Mouse (Mus musculus) intestine, embryonic 16.5 days (tissue): ENCODE measurements around the gene Nin. TPM values are rescaled to one million over a fixed set of nuclear protein-coding genes. Genes with fewer than 3 reads are reported as not detected.

Source experiments
- ATAC-seq: fragments of 200-750 bp; cut with Nextera tagmentation; 2 replicates; pipeline ENCODE4 v1.8.0; 2017; ENCODE audit warnings: moderate TSS enrichment, moderate library complexity
- H3K27ac ChIP-seq: fragments of 300-500 bp; sonication (generic); 2 replicates; pipeline ENCODE4 v1.5.1; 2014; ENCODE audit warnings: mild to moderate bottlenecking, low read length
- H3K27me3 ChIP-seq: fragments of 300-500 bp; sonication (generic); replicated peaks from 2 replicates; pipeline ENCODE4 v1.6.1; 2014; ENCODE audit warnings: low read length, control low read depth, mixed read lengths; ENCODE audit not compliant: control insufficient read depth, insufficient read depth
- H3K36me3 ChIP-seq: fragments of 300-500 bp; sonication (generic); 2 replicates; pipeline ENCODE4 v1.6.1; 2014; ENCODE audit warnings: low read length, control low read depth; ENCODE audit not compliant: control insufficient read depth, insufficient read depth
- H3K4me1 ChIP-seq: fragments of 300-500 bp; sonication (generic); 2 replicates; pipeline ENCODE4 v1.6.1; 2014; ENCODE audit warnings: low read length, control low read depth, mixed read lengths; ENCODE audit not compliant: control insufficient read depth, insufficient read depth
- H3K4me2 ChIP-seq: fragments of 300-500 bp; sonication (generic); 2 replicates; pipeline ENCODE4 v1.6.1; 2014; ENCODE audit warnings: low read depth, low read length, control low read depth
- H3K4me3 ChIP-seq: fragments of 300-500 bp; sonication (generic); 2 replicates; pipeline ENCODE4 v1.5.1; 2014; ENCODE audit warnings: mild to moderate bottlenecking, low read length
- H3K9ac ChIP-seq: fragments of 300-500 bp; sonication (generic); 2 replicates; pipeline ENCODE4 v1.6.1; 2014; ENCODE audit warnings: low read depth, low read length
- H3K9me3 ChIP-seq: fragments of 300-500 bp; sonication (generic); 2 replicates; pipeline ENCODE4 v1.6.1; 2016; ENCODE audit warnings: low read length, control low read depth; ENCODE audit not compliant: control insufficient read depth
- WGBS: fragments of 180-500 bp; shearing (Covaris S2); extraction: QIAGEN DNeasy Blood & Tissue Kit; methylation state at CpG from one replicate; pipeline ENCODE4 v1.1.7; 2014; 5-methylcytosine and 5-hydroxymethylcytosine counted together
- polyA plus RNA-seq: library from polyadenylated mRNA; unstranded; fragments of >200 nt; fragmentation: Nextera tagmentation; extraction: Ambion mirVana; gene quantifications from 2 replicates; pipeline ENCODE4 v1.2.1, GENCODE M21; 2015

The Nin gene
- polyA plus RNA-seq, 1 experiment from 2014 or later, result 5.8 TPM

GRCm38 (mm10) chr12:70050699-70051098, 62.8 kb downstream of the Nin start:
- Histone ChIP-seq H3K27ac (no peak overlapping the region), H3K36me3 (peaks cover 5% of the 10 kb centered on the region; the same call in 1 of the 2 replicates), H3K4me2 (no peak overlapping the region), H3K9me3 (no peaks in the 10 kb centered on the region), H3K27me3 (no peaks in the 10 kb centered on the region), H3K9ac (no peak overlapping the region), H3K4me1 (no peaks in the 10 kb centered on the region), H3K4me3 (no peak overlapping the region)
- WGBS, result 64% methylated on average over 7 of the region's 7 CpGs
- ATAC-seq, result no peak

- Histone ChIP-seq H3K4me3 (no peak overlapping the region), H3K36me3 (0 out of 2 replicates have a peak, but pooled peaks cover 1% of the 10 kb centered on the region), H3K4me1 (no peaks in the 10 kb centered on the region), H3K27ac (no peak overlapping the region), H3K27me3 (no peaks in the 10 kb centered on the region), H3K4me2 (no peak overlapping the region), H3K9me3 (no peaks in the 10 kb centered on the region), H3K9ac (no peak overlapping the region)
- 76% methylated on average over 9 of the region's 9 CpGs for WGBS
- no peak for ATAC-seq
Measured at GRCm38 (mm10) chr12:70048741-70049140, 64.8 kb downstream of the Nin start.

GRCm38 (mm10) chr12:70047281-70047680, 66.2 kb downstream of the Nin start:
- H3K4me2 ChIP-seq, result no peak overlapping the region
- H3K9me3 ChIP-seq, result no peaks in the 10 kb centered on the region
- 79% methylated on average over 7 of the region's 7 CpGs for WGBS
- no peaks in the 10 kb centered on the region for H3K4me1 ChIP-seq
- H3K27ac ChIP-seq, result no peak overlapping the region
- H3K27me3 ChIP-seq, result no peaks in the 10 kb centered on the region
- peaks cover 5% of the 10 kb centered on the region; the same call in 1 of the 2 replicates for H3K36me3 ChIP-seq
- no peak overlapping the region for H3K4me3 ChIP-seq
- no peak for ATAC-seq
- H3K9ac ChIP-seq, result no peak overlapping the region

- 87% methylated on average over 4 of the region's 4 CpGs for WGBS
- Histone ChIP-seq H3K4me2 (no peak overlapping the region), H3K36me3 (peaks cover 5% of the 10 kb centered on the region; the same call in 1 of the 2 replicates), H3K27ac (no peak overlapping the region), H3K4me3 (no peak overlapping the region), H3K9ac (no peak overlapping the region), H3K9me3 (no peaks in the 10 kb centered on the region), H3K4me1 (no peaks in the 10 kb centered on the region), H3K27me3 (no peaks in the 10 kb centered on the region)
- no peak for ATAC-seq
Measured at GRCm38 (mm10) chr12:70044353-70044752, 69.2 kb downstream of the Nin start.

GRCm38 (mm10) chr12:70043421-70043820, 70.1 kb downstream of the Nin start:
- Histone ChIP-seq H3K4me1 (no peaks in the 10 kb centered on the region), H3K36me3 (peaks cover 5% of the 10 kb centered on the region; the same call in 1 of the 2 replicates), H3K9ac (no peak overlapping the region), H3K9me3 (no peaks in the 10 kb centered on the region), H3K27ac (no peak overlapping the region), H3K27me3 (no peaks in the 10 kb centered on the region), H3K4me2 (no peak overlapping the region), H3K4me3 (no peak overlapping the region)
- ATAC-seq, result no peak
- WGBS, result 92% methylated on average over 13 of the region's 13 CpGs

- no peak overlapping the region for H3K4me2 ChIP-seq
- H3K27me3 ChIP-seq, result no peaks in the 10 kb centered on the region
- no peak overlapping the region for H3K27ac ChIP-seq
- H3K4me3 ChIP-seq, result no peak overlapping the region
- no peak overlapping the region for H3K9ac ChIP-seq
- 84% methylated on average over 6 of the region's 6 CpGs for WGBS
- no peaks in the 10 kb centered on the region for H3K9me3 ChIP-seq
- H3K4me1 ChIP-seq, result no peaks in the 10 kb centered on the region
- peaks cover 11% of the 10 kb centered on the region for H3K36me3 ChIP-seq
- no peak for ATAC-seq
Measured at GRCm38 (mm10) chr12:70040981-70041380, 72.5 kb downstream of the Nin start.

GRCm38 (mm10) chr12:70036722-70037305, 76.7 kb downstream of the Nin start:
- WGBS, result 89% methylated on average over 19 of the region's 19 CpGs
- Histone ChIP-seq H3K4me3 (no peak overlapping the region), H3K27me3 (no peaks in the 10 kb centered on the region), H3K27ac (no peak overlapping the region), H3K9ac (no peak overlapping the region), H3K4me2 (no peak overlapping the region), H3K4me1 (no peaks in the 10 kb centered on the region), H3K36me3 (peaks cover 6% of the 10 kb centered on the region), H3K9me3 (no peaks in the 10 kb centered on the region)
- no peak for ATAC-seq

GRCm38 (mm10) chr12:70026233-70026632, 87.3 kb downstream of the Nin start:
- Histone ChIP-seq H3K9ac (no peak overlapping the region), H3K4me3 (no peak overlapping the region), H3K27ac (no peak overlapping the region), H3K36me3 (0 out of 2 replicates have a peak, but pooled peaks cover 4% of the 10 kb centered on the region), H3K9me3 (no peaks in the 10 kb centered on the region), H3K4me2 (no peak overlapping the region), H3K4me1 (no peaks in the 10 kb centered on the region), H3K27me3 (no peaks in the 10 kb centered on the region)
- no peak for ATAC-seq

GRCm38 (mm10) chr12:70025431-70025830, 88.1 kb downstream of the Nin start:
- H3K9me3 ChIP-seq, result no peaks in the 10 kb centered on the region
- H3K4me2 ChIP-seq, result no peak overlapping the region
- H3K9ac ChIP-seq, result no peak overlapping the region
- ATAC-seq, result no peak
- WGBS, result 94% methylated on average over 6 of the region's 6 CpGs
- no peaks in the 10 kb centered on the region for H3K4me1 ChIP-seq
- H3K27ac ChIP-seq, result no peak overlapping the region
- H3K36me3 ChIP-seq, result no peaks in the 10 kb centered on the region
- no peaks in the 10 kb centered on the region for H3K27me3 ChIP-seq
- no peak overlapping the region for H3K4me3 ChIP-seq

- no peak overlapping the region for H3K4me2 ChIP-seq
- no peaks in the 10 kb centered on the region for H3K9me3 ChIP-seq
- H3K9ac ChIP-seq, result no peak overlapping the region
- H3K27me3 ChIP-seq, result no peaks in the 10 kb centered on the region
- no peak overlapping the region for H3K27ac ChIP-seq
- 0 out of 2 replicates have a peak, but pooled peaks cover 4% of the 10 kb centered on the region for H3K36me3 ChIP-seq
- no peak overlapping the region for H3K4me3 ChIP-seq
- no peak for ATAC-seq
- no peaks in the 10 kb centered on the region for H3K4me1 ChIP-seq
- WGBS, result 85% methylated on average over 4 of the region's 4 CpGs
Measured at GRCm38 (mm10) chr12:70023580-70023979, 89.9 kb downstream of the Nin start.
